Mouse (Mus musculus) heart, postnatal 0 days (tissue): ENCODE results near the gene Zdhhc21. TPM values are rescaled to one million over a fixed set of nuclear protein-coding genes. Genes with fewer than 3 reads are reported as not detected.

ENCODE experiments used
- ATAC-seq: fragments of 200-750 bp; cut with Nextera tagmentation; 2 replicates; pipeline ENCODE4 v1.8.0; 2017; ENCODE audit warnings: low read depth, moderate number of reproducible peaks, moderate library complexity; ENCODE audit not compliant: insufficient read depth
- DNase-seq: peaks from one replicate; pipeline ENCODE4 v3.0.0-alpha.2; 2016; ENCODE audit warnings: low spot score
- H3K27ac ChIP-seq: fragments of 300-500 bp; sonication (generic); 2 replicates; pipeline ENCODE4 v1.5.1; 2014; ENCODE audit warnings: low read depth, mild to moderate bottlenecking
- H3K27me3 ChIP-seq: fragments of 300-500 bp; sonication (generic); 2 replicates; pipeline ENCODE4 v1.6.1; 2014; ENCODE audit warnings: low read length, mixed read lengths; ENCODE audit not compliant: control insufficient read depth, insufficient read depth
- H3K36me3 ChIP-seq: fragments of 300-500 bp; sonication (generic); replicated peaks from 2 replicates; pipeline ENCODE4 v1.6.1; 2014; ENCODE audit warnings: low read length, mixed read lengths; ENCODE audit not compliant: control insufficient read depth, insufficient read depth
- H3K4me1 ChIP-seq: fragments of 300-500 bp; sonication (generic); 2 replicates; pipeline ENCODE4 v1.6.1; 2014; ENCODE audit warnings: antibody characterized with exemption; ENCODE audit not compliant: control insufficient read depth, insufficient read depth
- H3K4me2 ChIP-seq: fragments of 300-500 bp; sonication (generic); 2 replicates; pipeline ENCODE4 v1.6.1; 2014; ENCODE audit warnings: low read depth, mild to moderate bottlenecking, low read length, moderate library complexity
- H3K4me3 ChIP-seq: fragments of 300-500 bp; sonication (generic); 2 replicates; pipeline ENCODE4 v1.5.1; 2014; ENCODE audit warnings: low read depth, low read length
- H3K9ac ChIP-seq: fragments of 300-500 bp; sonication (generic); replicated peaks from 2 replicates; pipeline ENCODE4 v1.6.1; 2014; ENCODE audit warnings: low read depth, low read length, mixed read lengths
- H3K9me3 ChIP-seq: fragments of 300-500 bp; sonication (generic); replicated peaks from 2 replicates; pipeline ENCODE4 v1.6.1; 2016; ENCODE audit warnings: low read length; ENCODE audit not compliant: control insufficient read depth
- CTCF ChIP-seq: IDR thresholded peaks from 2 replicates; pipeline ENCODE4 v1.5.1; 2016; ENCODE audit warnings: antibody characterized with exemption, control low read depth, low read depth
- EP300 ChIP-seq: IDR thresholded peaks from 2 replicates; pipeline ENCODE4 v1.6.1; 2016; ENCODE audit warnings: antibody characterized with exemption, low read depth
- WGBS: fragments of 180-500 bp; shearing (Covaris S2); extraction: QIAGEN DNeasy Blood & Tissue Kit; methylation state at CpG from one replicate; pipeline ENCODE4 v1.1.7; 2014; 5-methylcytosine and 5-hydroxymethylcytosine counted together
- polyA plus RNA-seq: library from polyadenylated mRNA; unstranded; fragments of >200 nt; fragmentation: Nextera tagmentation; extraction: Ambion mirVana; gene quantifications from 2 replicates; pipeline ENCODE4 v1.2.1, GENCODE M21; 2015
- total RNA-seq: library from RNA; depleted of rRNA; stranded (reverse); fragments of >200 nt; gene quantifications from 2 replicates; pipeline ENCODE4 v1.2.3, GENCODE M21; 2014; ENCODE audit warnings: low replicate concordance

Zdhhc21 gene
- total and polyA plus RNA-seq, 2 experiments from 2014 or later: 5.4 to 32.1 TPM

GRCm38 (mm10) chr4:82804019-82804418 lies 55.7 kb downstream of the Zdhhc21 start:
- no peaks in the 10 kb centered on the region for H3K9me3 ChIP-seq
- DNase-seq (peak; percentile 60), ATAC-seq (no peak)
- 26% methylated on average over 2 of the region's 2 CpGs for WGBS
- H3K9ac ChIP-seq: no peak overlapping the region
- no peak overlapping the region for H3K4me3 ChIP-seq
- TF ChIP-seq CTCF (peak; percentile 62), EP300 (no peak)
- no peak overlapping the region for H3K27ac ChIP-seq
- H3K4me2 ChIP-seq: no peak overlapping the region
- H3K4me1 ChIP-seq: no peaks in the 10 kb centered on the region
- peaks cover 4% of the 10 kb centered on the region; the same call in 1 of the 2 replicates for H3K36me3 ChIP-seq
- H3K27me3 ChIP-seq: no peaks in the 10 kb centered on the region

- DNase-seq: no peak
- Histone ChIP-seq H3K4me2 (no peak overlapping the region), H3K9ac (no peak overlapping the region), H3K9me3 (no peaks in the 10 kb centered on the region), H3K27me3 (no peaks in the 10 kb centered on the region), H3K4me3 (no peak overlapping the region), H3K27ac (no peak overlapping the region), H3K4me1 (no peaks in the 10 kb centered on the region), H3K36me3 (no peaks in the 10 kb centered on the region)
- no peak for ATAC-seq
- TF ChIP-seq CTCF (no peak), EP300 (no peak)
- 85% methylated on average over 6 of the region's 6 CpGs for WGBS
Measured at GRCm38 (mm10) chr4:82793608-82794007, 66.2 kb downstream of the Zdhhc21 start.

- Histone ChIP-seq H3K9me3 (no peaks in the 10 kb centered on the region), H3K9ac (no peak overlapping the region), H3K4me3 (no peak overlapping the region), H3K27ac (no peak overlapping the region), H3K36me3 (no peaks in the 10 kb centered on the region), H3K4me1 (no peaks in the 10 kb centered on the region), H3K27me3 (no peaks in the 10 kb centered on the region), H3K4me2 (no peak overlapping the region)
- no peak for TF ChIP-seq EP300
- no peak for TF ChIP-seq CTCF
- ATAC-seq (no peak), DNase-seq (no peak)
- 54% methylated on average over 5 of the region's 5 CpGs for WGBS
Measured at GRCm38 (mm10) chr4:82792906-82793580, 66.7 kb downstream of the Zdhhc21 start.

GRCm38 (mm10) chr4:82765513-82766216 lies 94.1 kb downstream of the Zdhhc21 start:
- 90% methylated on average over 11 of the region's 11 CpGs for WGBS
- ATAC-seq (no peak), DNase-seq (no peak)
- Histone ChIP-seq H3K4me3 (no peak overlapping the region), H3K27me3 (no peaks in the 10 kb centered on the region), H3K4me2 (no peak overlapping the region), H3K4me1 (0 out of 2 replicates have a peak, but pooled peaks cover 3% of the 10 kb centered on the region), H3K27ac (no peak overlapping the region), H3K36me3 (no peaks in the 10 kb centered on the region), H3K9ac (no peak overlapping the region), H3K9me3 (no peaks in the 10 kb centered on the region)
- TF ChIP-seq EP300: no peak

- Histone ChIP-seq H3K4me2 (no peak overlapping the region), H3K36me3 (no peaks in the 10 kb centered on the region), H3K27ac (no peak overlapping the region), H3K27me3 (no peaks in the 10 kb centered on the region), H3K9ac (no peak overlapping the region), H3K4me3 (no peak overlapping the region), H3K4me1 (0 out of 2 replicates have a peak, but pooled peaks cover 3% of the 10 kb centered on the region), H3K9me3 (no peaks in the 10 kb centered on the region)
- TF ChIP-seq CTCF: no peak
- ATAC-seq (no peak), DNase-seq (no peak)
- 60% methylated on average over 5 of the region's 5 CpGs for WGBS
Measured at GRCm38 (mm10) chr4:82763586-82763985, 96.2 kb downstream of the Zdhhc21 start.
